Mouse (Mus musculus): Measurements from ENCODE around the gene Sprr2j-ps. TPM values are rescaled to one million over a fixed set of nuclear protein-coding genes. Genes with fewer than 3 reads are reported as not detected.

The Sprr2j-ps gene
- polyA plus RNA-seq, 1 experiment from 2014 or later: not detected

DNA sequence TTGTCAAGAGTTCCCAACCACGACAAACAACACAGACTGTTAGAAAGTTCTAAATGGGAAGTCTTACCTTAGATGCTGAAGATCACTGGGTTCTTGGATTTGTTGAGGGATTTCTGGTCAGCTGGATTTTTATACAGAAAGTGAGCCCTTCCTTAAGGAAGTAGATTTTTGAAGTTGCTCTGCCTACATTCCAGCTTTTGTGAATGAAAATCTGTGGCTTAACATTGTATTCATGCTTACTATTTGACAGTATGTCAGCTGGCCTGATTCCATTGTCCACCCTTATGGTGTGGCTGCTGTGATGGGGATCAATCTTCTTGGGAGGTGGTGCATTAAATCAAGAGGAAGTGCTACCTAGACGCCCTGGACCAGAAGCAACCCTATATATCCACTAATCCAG, 40.7 kb downstream of the Sprr2j-ps start, which contains the start of gene Sprr3:
Sprr3 (minus strand) TSS at position 101 of the 400 bp plus-strand sequence.
- Histone ChIP-seq H3K9ac (ENCODE audit: low read depth, low read length) (no peak within 1 kb of the TSS), H3K4me3 (ENCODE audit: low read length) (no peak within 1 kb of the TSS), H3K36me3 (ENCODE audit: control insufficient read depth, insufficient read depth, low read length) (no peaks in the 10 kb centered on the region), H3K9me3 (ENCODE audit: control insufficient read depth, low read length) (no peaks in the 10 kb centered on the region), H3K4me2 (ENCODE audit: low read depth, low read length) (no peak within 1 kb of the TSS), H3K27me3 (replicated peaks; ENCODE audit: control insufficient read depth, insufficient read depth, low read length) (no peaks in the 10 kb centered on the region), H3K27ac (ENCODE audit: low read length) (no peak within 1 kb of the TSS), H3K4me1 (ENCODE audit: control insufficient read depth, insufficient read depth, low read length) (no peaks in the 10 kb centered on the region)
- no peak for ATAC-seq
- WGBS: 70% methylated on average over 2 of the region's 2 CpGs

DNA sequence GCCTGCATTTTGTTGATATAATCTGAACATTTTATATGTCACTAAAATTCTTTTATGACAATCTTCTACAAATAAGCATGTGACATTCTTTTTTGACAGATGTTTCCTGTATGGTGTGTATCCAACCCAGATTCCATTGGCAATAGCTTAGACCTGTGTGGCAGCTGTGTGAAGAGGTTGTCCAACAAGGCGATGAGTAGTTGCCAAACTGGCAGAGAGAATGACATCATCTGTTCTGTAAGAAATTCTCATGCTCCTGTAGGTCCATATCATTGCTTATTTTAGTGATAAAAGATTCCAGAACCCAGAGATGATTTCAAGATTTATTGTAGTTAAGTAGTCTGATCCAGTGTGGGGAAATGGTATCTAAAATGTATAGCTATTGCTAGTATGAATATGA, 48.7 kb downstream of the Sprr2j-ps start:
- Histone ChIP-seq H3K36me3 (ENCODE audit: control insufficient read depth, insufficient read depth, low read length) (no peaks in the 10 kb centered on the region), H3K4me1 (ENCODE audit: control insufficient read depth, insufficient read depth, low read length) (no peaks in the 10 kb centered on the region), H3K9ac (ENCODE audit: low read depth, low read length) (no peak overlapping the region), H3K4me2 (ENCODE audit: low read depth, low read length) (no peak overlapping the region), H3K27ac (ENCODE audit: low read length) (no peak overlapping the region), H3K4me3 (ENCODE audit: low read length) (no peak overlapping the region), H3K9me3 (ENCODE audit: control insufficient read depth, low read length) (no peaks in the 10 kb centered on the region), H3K27me3 (replicated peaks; ENCODE audit: control insufficient read depth, insufficient read depth, low read length) (no peaks in the 10 kb centered on the region)
- WGBS: 76% methylated on average over 1 of the region's 1 CpGs
- no peak for ATAC-seq

DNA sequence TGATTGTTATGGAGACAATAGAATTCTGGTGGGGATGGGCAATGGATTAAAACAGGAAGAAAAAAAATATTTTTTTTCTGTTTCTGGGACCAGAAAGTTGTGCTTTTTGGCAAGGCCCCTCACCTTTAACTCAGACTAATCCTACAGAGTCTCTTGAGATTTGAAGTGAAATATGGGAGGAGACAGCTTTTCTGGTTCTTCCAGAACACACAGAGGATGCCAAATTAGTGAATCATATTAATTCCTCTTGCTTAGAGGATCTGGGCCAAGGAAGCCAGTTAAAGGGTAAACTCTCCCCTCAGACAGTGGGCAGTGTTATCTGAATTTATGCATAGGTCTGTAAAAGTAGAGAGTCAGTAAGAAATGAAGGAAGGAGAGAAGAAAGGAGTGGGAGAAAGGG, 49.5 kb downstream of the Sprr2j-ps start:
- Histone ChIP-seq H3K4me3 (ENCODE audit: low read length) (no peak overlapping the region), H3K36me3 (ENCODE audit: control insufficient read depth, insufficient read depth, low read length) (no peaks in the 10 kb centered on the region), H3K27ac (ENCODE audit: low read length) (no peak overlapping the region), H3K4me1 (ENCODE audit: control insufficient read depth, insufficient read depth, low read length) (no peaks in the 10 kb centered on the region), H3K27me3 (replicated peaks; ENCODE audit: control insufficient read depth, insufficient read depth, low read length) (no peaks in the 10 kb centered on the region), H3K9ac (ENCODE audit: low read depth, low read length) (no peak overlapping the region), H3K4me2 (ENCODE audit: low read depth, low read length) (no peak overlapping the region), H3K9me3 (ENCODE audit: control insufficient read depth, low read length) (no peaks in the 10 kb centered on the region)
- ATAC-seq: no peak

Other genes starting within 250 kb of the Sprr2j-ps start
- gene Sprr2a1, start 202.3 kb upstream of the Sprr2j-ps start, polyA plus RNA-seq (2015; fragmentation: Nextera tagmentation; extraction: Ambion mirVana): 3.6 and 4.3 TPM in 2 replicates
- 161 and 190 TPM in 2 replicates for gene Sprr2a2, start 202.2 kb upstream of the Sprr2j-ps start, polyA plus RNA-seq (2015; fragmentation: Nextera tagmentation; extraction: Ambion mirVana)
- 15.2 and 18.4 TPM in 2 replicates for gene Sprr2a3, start 132.7 kb upstream of the Sprr2j-ps start, polyA plus RNA-seq (2015; fragmentation: Nextera tagmentation; extraction: Ambion mirVana)
- not detected in 2 replicates for gene Sprr2b, start 101.5 kb upstream of the Sprr2j-ps start, polyA plus RNA-seq (2015; fragmentation: Nextera tagmentation; extraction: Ambion mirVana)
- gene Sprr2d, start 78.9 kb upstream of the Sprr2j-ps start, polyA plus RNA-seq (2015; fragmentation: Nextera tagmentation; extraction: Ambion mirVana): not detected in 2 replicates
- gene Sprr2e, start 65.9 kb upstream of the Sprr2j-ps start, polyA plus RNA-seq (2015; fragmentation: Nextera tagmentation; extraction: Ambion mirVana): not detected in 2 replicates
- gene Sprr2f, start 52.9 kb upstream of the Sprr2j-ps start, polyA plus RNA-seq (2015; fragmentation: Nextera tagmentation; extraction: Ambion mirVana): not detected in 2 replicates
- not detected in 2 replicates for gene Sprr2h, start 32.4 kb upstream of the Sprr2j-ps start, polyA plus RNA-seq (2015; fragmentation: Nextera tagmentation; extraction: Ambion mirVana)
- not detected in 2 replicates for gene Sprr2i, start 10.1 kb upstream of the Sprr2j-ps start, polyA plus RNA-seq (2015; fragmentation: Nextera tagmentation; extraction: Ambion mirVana)
- gene Gm9774, start 11.3 kb downstream of the Sprr2j-ps start, polyA plus RNA-seq (2015; fragmentation: Nextera tagmentation; extraction: Ambion mirVana): 5.4 and 6.0 TPM in 2 replicates
- not detected in 2 replicates for gene Sprr2k, start 14.5 kb downstream of the Sprr2j-ps start, polyA plus RNA-seq (2015; fragmentation: Nextera tagmentation; extraction: Ambion mirVana)
- 0.22 TPM in 1 of 2 replicates, not detected in the other for gene Sprr1b, start 20.7 kb downstream of the Sprr2j-ps start, polyA plus RNA-seq (2015; fragmentation: Nextera tagmentation; extraction: Ambion mirVana)
- gene Sprr3, start 40.6 kb downstream of the Sprr2j-ps start, polyA plus RNA-seq (2015; fragmentation: Nextera tagmentation; extraction: Ambion mirVana): not detected in 2 replicates
- gene Sprr1a, start 67.8 kb downstream of the Sprr2j-ps start, polyA plus RNA-seq (2015; fragmentation: Nextera tagmentation; extraction: Ambion mirVana): 0.34 and 1.0 TPM in 2 replicates
- gene Sprr4, start 82.4 kb downstream of the Sprr2j-ps start, polyA plus RNA-seq (2015; fragmentation: Nextera tagmentation; extraction: Ambion mirVana): not detected in 2 replicates
- gene 2310046K23Rik, start 116.4 kb downstream of the Sprr2j-ps start, polyA plus RNA-seq (2015; fragmentation: Nextera tagmentation; extraction: Ambion mirVana): not detected in 2 replicates
- 0.13 TPM in 1 of 2 replicates, not detected in the other for gene Ivl, start 155.7 kb downstream of the Sprr2j-ps start, polyA plus RNA-seq (2015; fragmentation: Nextera tagmentation; extraction: Ambion mirVana)
- gene Smcp, start 170.9 kb downstream of the Sprr2j-ps start, polyA plus RNA-seq (2015; fragmentation: Nextera tagmentation; extraction: Ambion mirVana): 10.9 and 18.8 TPM in 2 replicates
- not detected in 2 replicates for gene 2210017I01Rik, start 189.4 kb downstream of the Sprr2j-ps start, polyA plus RNA-seq (2015; fragmentation: Nextera tagmentation; extraction: Ambion mirVana)
- gene Lce6a, start 203.6 kb downstream of the Sprr2j-ps start, polyA plus RNA-seq (2015; fragmentation: Nextera tagmentation; extraction: Ambion mirVana): not detected in 2 replicates
- not detected in 2 replicates for gene Lce1a1, start 230.2 kb downstream of the Sprr2j-ps start, polyA plus RNA-seq (2015; fragmentation: Nextera tagmentation; extraction: Ambion mirVana)
- gene Lce1b, start 238.8 kb downstream of the Sprr2j-ps start, polyA plus RNA-seq (2015; fragmentation: Nextera tagmentation; extraction: Ambion mirVana): not detected in 2 replicates

Measured in intestine, embryonic 16.5 days (tissue).